Comparison of ENCODE assay signal across 17 mouse cellular contexts in the genomic region with DNA sequence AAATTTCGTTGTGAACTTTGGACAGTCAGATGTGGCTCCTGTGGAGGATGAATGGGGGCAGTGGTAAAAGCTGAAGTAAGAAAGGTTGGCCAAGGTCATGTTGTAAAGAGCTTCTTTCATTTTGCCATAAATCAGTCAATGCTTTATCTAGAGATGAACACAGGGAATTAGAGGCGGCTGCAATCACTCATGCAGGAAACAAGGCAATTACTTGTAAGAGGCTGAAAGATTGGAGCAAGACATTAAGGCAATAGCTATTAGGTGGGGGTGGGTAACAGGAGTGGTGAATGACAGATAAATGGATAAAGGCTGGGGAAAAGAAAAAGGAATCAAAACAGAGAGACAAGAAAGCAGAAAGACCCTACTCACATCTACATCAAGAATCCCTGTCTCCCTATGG. TPM values are rescaled to one million over a fixed set of nuclear protein-coding genes. Genes with fewer than 3 reads are reported as not detected.
"Had no signal": no experiment of that assay in that cellular context is flagged by ENCODE, and none has a peak within 500 bp of the region (broad histone marks: within the 10 kb centered on the region; RNA-seq: fewer than 3 reads in every experiment).

No protein-coding gene starts in this region.

- H3K4me3 ChIP-seq: limb, embryonic 12.5 days; liver, embryonic 13.5 days; lung, embryonic 15.5 days; megakaryocyte, embryonic 14.5 days; midbrain, embryonic 12.5 days had no signal

- DNase-seq: kidney, adult 9 months; kidney, postnatal 36 days; layer of hippocampus, adult 9-11 months; liver; liver, embryonic 13.5 days; liver, postnatal 0 days; lung, postnatal 14 days; right cerebral cortex, adult 18-20 months; right cerebral cortex, postnatal 25 days; thymus, postnatal 4 days had no signal

- H3K4me1 ChIP-seq: liver, embryonic 13.5 days; midbrain, embryonic 12.5 days had no signal

- H3K36me3 ChIP-seq: limb, embryonic 12.5 days; liver, embryonic 13.5 days; lung, embryonic 15.5 days; midbrain, embryonic 12.5 days had no signal

- H3K9me3 ChIP-seq: liver, embryonic 13.5 days; lung, embryonic 15.5 days; midbrain, embryonic 12.5 days had no signal

- H3K9ac ChIP-seq: limb, embryonic 12.5 days; liver, embryonic 13.5 days; liver, postnatal 0 days; lung, embryonic 15.5 days; midbrain, embryonic 12.5 days had no signal

- H3K4me2 ChIP-seq: limb, embryonic 12.5 days; liver, embryonic 13.5 days; lung, embryonic 15.5 days; midbrain, embryonic 12.5 days had no signal

- H3K27ac ChIP-seq: limb, embryonic 12.5 days; liver, embryonic 13.5 days; lung, embryonic 15.5 days; macrophage; midbrain, embryonic 12.5 days; stomach, postnatal 0 days had no signal

- H3K27me3 ChIP-seq: limb, embryonic 12.5 days; liver, embryonic 13.5 days; lung, embryonic 15.5 days; megakaryocyte, embryonic 14.5 days; midbrain, embryonic 12.5 days had no signal

- ATAC-seq: liver, postnatal 0 days; midbrain, embryonic 16.5 days had no signal

RNA-seq across cellular contexts. Expression of gene Olfml1, which starts 3.5 kb away (rescaled TPM):
- polyA plus RNA-seq: macrophage had no signal
